Mouse (Mus musculus): ENCODE measurements around the gene Tcp1.
"Not testable (repeated sequence)": the region's sequence is repeated elsewhere in the genome, so short reads cannot be mapped to it uniquely, and the experiment has no call there.

The Tcp1 gene

DNA sequence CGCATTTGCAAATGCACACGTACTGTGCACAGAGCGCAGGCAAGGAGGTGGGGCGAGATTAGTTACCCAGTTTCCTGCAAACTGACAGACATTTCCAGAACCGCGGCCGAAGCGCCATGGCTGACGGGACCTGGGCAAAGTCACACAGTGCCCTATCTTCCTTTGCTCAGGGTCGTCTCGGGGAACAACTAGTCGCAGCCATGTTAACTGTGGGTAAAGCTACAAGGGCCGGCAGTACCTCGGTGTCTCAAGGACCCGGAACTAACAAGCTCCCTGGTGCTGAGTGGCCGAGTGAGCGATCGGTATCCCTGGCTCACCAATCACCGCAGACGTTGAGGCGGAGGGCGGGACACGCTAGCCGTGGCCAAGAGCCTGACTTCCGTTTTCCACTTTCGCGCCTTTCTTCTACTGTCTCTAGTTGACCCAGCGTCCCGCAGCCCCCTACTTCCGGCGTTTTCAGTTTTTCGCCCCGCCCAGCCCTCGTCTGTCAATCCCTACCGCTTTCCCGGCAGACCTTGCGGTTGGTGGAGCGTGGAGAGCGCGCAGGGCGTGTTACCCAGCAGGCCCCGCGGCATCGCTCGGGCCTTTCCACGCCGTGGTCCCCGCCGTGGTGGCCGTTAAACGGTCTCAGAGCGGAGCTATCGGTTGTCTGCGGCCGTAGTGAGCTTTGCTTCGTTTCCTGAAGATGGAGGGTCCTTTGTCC is 531 bp downstream of the Tcp1 start, which contains the start of gene Mrpl18:
Gene Mrpl18 (minus strand): TSS at position 465 of the 703 bp plus-strand sequence.
- peak; percentile 98 for DNase-seq (ENCODE audit: low spot score in 2 of 2)

DNA sequence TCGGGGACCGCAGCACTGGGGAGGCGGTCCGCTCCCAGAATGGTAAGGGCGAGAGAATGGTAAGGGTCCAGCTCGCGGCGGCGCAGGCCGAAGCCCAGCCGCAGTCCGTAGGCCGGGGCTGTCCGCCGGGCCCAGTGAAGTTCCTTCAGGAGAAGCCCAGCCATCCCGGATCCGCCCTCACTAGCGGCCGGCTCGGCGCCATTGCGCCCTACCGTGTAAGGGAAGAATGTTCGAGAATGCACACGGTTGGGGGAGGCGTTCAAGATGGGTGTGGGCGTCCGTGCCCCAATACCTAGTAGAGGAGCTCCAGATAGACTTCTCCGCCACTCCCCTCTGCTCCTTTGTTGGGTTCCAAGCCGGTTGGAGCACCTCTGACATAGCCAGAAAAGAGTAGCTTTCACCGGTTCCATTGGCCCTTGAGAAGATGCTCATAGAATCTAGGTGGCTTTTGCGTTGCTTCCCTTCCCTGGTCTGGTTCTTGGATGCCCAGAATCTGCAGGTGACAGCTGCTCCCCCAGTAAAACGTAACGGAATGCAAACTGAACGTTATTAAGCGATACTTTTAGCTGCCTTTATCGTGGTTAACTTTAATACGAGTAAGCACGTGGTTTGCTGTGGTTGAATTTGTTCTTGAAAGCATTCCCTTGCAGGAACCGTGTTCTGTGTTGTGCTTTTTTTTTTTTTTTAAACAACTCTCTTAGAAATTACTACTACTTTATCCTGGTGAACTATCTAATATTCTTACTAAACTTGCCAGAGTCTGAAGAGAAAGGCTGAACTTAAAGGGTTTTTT is 1.3 kb downstream of the Tcp1 start:
- DNase-seq (ENCODE audit: low spot score in 2 of 2) = peak; percentile 61 to 83

DNA sequence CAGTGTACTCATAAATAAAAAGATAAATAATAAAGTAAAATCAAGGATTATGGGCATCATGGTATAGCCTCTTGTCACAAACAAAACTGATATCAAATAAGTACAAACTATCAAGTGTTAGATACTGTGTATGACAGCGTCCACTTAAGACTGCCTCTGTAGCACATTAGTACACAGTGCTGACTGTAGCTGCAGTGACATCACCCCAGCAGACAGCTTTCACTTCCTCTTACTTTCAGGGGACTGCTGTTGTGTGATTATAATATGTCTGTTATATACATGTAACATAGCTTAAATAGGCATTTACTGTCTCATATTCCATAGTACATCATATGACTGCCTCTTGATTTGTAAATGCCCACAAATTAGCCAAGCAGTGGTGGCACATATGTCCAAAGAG is 5.6 kb downstream of the Tcp1 start:
- DNase-seq (ENCODE audit: low spot score in 2 of 2) = no peak

DNA sequence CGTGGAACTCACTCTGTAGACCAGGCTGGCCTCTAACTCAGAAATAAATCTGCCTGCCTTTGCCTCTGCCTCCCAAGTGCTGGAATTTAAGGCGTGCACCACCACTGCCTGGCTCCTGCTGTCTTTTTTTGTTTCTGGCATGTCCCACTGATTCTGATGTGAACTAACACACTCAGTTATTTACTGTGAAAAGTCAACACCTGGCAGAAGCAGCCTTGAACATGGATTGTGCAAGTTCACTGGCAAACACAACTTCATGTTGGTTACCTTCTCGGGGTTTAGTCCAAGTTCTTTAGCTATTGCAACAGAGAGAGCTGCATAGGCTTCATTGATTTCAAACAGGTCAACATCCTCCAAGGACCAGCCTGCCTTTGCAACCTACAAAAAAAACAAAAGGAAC is 9.5 kb downstream of the Tcp1 start:
- DNase-seq (ENCODE audit: low spot score in 2 of 2) = no peak

DNA sequence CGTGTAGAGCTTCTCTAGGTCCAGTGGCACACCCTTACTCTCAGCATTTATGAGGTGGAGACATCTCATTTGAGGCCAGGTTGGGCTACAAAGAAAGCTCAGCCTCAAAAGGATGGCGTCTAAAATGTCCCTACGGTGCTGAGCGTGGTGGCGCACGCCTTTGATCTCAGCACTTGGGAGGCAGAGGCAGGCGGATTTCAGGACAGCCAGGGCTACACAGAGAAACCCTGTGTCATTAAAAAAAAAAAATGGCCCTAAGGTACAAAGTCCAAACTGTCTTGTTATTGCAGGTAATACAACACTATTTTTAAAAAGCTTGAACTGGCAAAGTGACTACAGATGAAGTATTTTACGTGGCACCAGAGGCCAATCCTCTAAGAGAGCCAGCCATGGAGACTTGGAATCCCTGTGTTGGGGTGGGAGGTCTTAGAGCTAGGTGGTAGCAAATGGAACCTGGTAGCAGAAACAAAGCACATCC is 10.2 kb downstream of the Tcp1 start:
- DNase-seq (ENCODE audit: low spot score in 2 of 2) = no peak

DNA sequence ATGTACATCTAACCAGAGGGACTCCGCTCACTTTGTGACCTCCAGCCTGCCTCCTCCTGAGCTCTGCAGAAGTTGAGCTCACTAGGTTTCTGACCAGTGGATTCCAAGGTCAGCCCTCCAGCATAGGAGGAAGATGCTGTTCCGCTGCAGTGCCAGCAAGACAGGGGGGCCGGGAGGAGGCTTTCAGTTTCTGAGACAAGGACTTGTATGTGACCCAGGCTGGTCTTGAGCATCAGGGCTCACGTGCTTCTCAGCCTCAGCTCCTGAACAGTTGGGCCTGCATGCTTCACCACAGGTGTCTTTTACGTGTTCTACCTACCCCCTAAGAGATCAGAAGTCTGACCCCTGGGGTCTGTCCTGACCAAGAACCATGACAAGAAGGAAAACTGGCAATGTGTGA is 16.1 kb downstream of the Tcp1 start:
- DNase-seq (ENCODE audit: low spot score in 2 of 2) = not testable (repeated sequence)

DNA sequence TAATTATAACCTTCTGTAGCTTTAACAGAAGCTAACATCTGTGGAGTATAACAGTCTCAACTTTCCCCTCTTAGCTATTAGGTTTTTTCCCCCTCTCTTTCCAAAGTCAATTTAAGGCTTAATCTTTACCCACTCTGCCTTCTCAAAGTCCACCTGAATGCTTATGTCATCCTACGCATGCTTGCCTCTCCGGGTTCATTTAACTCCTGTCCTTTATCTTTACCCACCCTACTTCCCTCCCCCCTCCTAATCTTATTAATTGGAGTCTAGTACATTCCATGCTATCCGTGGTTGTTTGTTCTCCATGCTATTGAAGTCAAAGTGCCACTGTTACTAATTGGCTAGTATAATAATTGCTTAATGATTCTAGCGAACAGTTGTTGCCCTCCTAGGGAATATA is 20.2 kb downstream of the Tcp1 start:
- no peak for DNase-seq (ENCODE audit: low spot score in 2 of 2)

DNA sequence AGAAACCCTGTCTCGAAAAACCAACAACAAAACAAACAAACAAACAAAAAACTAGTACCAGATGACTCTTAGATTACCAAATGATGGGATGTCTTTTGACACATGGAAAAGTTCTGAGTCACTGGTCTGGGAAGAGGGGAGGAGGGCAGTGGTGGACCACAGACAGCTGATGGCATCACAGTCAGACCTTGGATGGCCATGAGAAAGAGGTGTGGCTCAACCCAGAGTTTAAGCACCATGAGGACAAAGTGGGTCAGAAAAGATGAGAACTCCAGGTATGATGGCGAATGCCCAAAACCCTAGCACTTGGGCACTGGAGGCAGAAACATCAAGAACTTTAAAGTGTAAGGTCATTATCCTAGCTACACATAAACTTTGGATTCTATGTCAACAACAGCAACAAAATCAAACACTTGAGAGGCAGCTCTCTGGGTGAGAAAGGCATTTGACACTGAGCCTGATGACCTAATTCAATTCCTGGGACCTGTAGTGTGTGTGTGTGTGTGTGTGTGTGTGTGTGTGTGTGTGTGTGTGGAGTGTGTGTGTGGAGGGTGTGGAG is 22.0 kb downstream of the Tcp1 start:
- DNase-seq (ENCODE audit: low spot score in 2 of 2) = no peak

DNA sequence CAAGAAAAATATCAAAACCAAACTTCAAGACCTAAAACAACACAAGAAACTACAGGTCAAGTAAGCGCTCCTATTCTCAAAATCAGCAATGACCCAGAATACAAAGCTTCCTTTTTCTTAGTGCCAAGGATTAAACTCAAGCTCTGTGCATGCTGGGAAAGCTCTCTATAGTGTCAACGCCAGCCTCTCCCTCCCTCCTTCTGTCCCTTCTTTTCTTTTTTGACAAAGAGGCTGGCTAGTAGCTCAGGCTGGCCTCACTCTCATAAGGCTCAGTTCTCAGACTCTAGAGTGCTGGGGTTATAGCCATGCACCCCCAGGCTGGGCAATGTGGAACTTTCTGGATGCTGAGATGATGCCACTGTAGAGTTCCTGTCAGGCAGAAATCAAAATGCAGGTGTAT is 22.6 kb downstream of the Tcp1 start:
- DNase-seq (ENCODE audit: low spot score in 2 of 2) = no peak

DNA sequence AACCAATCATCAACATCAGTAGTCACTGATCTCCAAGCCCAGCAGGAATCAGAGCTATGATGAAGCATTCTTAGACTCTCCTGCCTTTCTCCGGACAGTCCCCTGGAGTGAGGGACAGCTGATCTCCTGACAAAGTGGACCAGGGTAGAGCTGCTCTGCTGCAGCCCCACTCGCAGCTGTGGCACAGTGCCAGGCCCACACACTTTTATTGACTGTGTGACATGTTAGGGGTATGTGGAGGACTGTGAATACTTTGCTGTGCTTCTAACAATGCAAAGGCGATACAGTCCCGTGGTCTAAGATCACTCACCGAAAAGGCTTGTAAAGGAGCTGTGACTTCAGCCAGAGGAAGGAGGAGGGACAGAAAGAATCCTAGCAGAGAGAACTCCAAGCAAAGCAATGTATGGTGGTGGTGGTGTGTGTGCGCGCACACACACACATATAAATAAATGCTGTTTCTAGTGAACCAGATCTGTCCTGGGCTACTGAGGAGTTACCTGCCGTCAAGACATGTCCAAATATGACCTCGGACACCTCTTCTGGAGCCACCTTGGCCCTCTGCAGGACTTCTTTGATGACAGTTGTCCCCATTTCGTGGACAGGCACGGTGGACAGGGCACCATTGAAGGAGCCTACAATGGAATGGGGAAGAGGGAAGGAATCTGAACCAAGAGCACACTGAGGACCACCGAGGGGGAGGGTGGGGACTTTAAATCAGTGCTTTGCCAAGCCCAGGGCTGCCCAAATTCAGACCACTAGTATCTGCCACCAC is 24.1 kb downstream of the Tcp1 start:
- DNase-seq (ENCODE audit: low spot score in 2 of 2) = not testable (repeated sequence)

DNA sequence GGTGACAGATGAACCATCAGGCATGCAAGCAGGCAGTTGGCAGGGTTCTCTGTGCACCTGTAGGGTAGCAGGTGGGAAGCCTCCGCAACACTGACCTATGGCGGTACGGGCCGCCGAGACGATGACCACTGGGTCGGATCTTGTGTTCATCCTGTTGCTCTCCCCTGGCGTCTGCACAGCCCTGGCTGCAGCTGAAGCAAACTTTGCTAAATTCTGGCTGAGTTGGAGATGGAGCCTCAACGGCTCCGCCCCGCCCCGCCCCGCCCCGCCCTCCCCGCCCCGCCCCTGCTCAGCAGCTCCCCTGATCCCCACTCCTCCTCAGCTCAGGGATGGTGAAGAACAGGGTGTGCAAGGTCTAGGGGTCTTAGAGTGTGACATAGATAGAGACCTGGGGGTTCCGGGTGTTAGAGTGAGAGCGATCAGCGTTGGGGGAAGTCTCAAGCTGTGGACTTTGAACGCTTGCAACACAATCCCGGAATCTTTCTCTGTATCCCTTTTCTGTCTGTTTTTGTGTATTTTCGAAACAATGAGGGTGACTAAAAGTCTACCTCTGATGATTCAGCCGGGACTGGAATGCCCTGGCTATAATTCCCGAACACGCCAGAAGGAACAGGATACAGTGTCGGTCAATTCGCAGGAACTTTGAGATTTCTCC is 24.8 kb downstream of the Tcp1 start, which contains the start of gene Acat3:
Gene Acat3 (minus strand): TSS at position 450 of the 655 bp plus-strand sequence.
- no peak for DNase-seq (ENCODE audit: low spot score in 2 of 2)

DNA sequence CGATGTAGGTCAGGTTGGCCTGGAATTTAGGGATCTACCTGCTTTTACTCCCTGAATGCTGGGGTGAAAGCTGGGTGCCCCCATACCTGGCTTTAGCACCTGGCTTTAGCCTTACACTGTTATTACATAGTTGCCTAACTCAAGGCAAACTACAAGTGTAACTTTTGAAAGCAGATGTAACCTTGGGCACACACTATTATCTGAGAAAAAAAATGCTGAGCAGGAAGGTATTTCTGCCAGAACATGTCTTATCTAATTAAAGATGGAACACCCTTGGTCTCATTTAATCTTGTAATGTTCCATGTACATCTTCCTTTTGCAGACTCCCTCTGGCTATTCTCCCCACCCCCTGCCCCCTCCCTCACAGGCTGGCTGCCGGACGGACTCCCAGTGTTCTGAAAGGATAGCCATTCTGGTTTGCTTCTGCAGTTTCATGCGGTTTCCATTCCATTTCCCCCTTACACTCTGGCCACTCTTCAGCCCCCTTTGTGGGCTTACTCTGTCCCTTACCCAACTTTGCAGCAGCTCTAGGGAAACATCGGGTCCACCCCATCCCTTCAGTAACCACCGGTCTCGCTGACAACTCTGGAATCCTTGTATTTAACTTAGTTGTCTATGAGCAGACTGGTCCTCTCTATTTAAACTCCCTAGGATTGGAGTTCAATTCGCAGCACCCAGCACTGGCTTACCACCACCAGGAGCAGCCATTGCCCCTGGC is 26.2 kb downstream of the Tcp1 start:
- no peak for DNase-seq (ENCODE audit: low spot score in 2 of 2)

DNA sequence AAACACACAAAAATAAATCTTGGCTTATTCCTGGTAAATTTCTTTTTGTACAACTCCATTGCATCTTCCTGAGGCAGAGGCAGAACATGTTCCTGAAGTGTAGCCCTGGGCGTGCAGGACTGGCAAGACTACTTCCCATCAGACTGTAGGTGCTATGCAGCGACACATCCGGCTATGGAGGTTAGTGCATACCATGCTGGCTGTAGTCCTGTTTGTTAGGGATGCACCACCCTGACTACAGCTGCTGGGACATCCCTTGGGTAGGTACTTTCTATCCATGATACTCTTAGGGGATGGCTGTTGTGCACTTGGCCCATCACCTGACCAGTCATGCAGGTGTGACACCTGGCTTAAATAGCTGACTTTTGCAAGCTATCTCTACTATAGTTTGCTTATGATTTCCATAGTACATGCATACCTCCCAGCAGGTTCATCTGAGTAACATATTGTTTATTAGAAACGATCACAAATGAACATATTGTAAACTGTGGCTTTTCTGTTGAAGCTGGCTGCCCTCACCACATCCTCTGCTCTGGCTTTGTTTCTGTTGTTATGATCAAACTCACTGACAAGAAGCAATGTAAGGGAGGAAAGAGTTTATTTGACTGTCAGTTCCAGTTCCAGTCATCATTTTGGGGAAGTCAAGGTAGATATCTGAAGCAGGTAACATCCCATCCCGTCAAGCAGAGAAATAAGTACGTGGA is 27.1 kb downstream of the Tcp1 start:
- DNase-seq (ENCODE audit: low spot score in 2 of 2) = no peak

DNA sequence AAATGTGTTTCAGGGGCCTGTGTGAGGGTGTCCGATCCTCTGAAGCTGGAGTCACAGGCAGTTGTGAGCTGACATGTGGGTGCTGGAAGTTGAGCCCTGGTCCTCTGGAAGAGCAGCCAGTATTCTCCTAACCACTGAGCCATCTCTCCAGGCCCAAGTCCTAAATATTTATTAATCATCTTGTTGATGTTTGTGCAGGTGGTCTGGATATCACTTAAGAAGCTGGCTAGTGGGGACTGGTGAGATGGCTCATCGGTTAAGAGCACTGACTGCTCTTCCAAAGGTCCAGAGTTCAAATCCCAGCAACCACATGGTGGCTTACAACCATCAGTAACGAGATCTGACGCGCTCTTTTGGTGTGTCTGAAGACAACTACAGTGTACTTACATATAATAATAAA is 34.2 kb downstream of the Tcp1 start:
- peak in 1 of 2 experiments; percentile 14 for DNase-seq (ENCODE audit: low spot score in 2 of 2)

DNA sequence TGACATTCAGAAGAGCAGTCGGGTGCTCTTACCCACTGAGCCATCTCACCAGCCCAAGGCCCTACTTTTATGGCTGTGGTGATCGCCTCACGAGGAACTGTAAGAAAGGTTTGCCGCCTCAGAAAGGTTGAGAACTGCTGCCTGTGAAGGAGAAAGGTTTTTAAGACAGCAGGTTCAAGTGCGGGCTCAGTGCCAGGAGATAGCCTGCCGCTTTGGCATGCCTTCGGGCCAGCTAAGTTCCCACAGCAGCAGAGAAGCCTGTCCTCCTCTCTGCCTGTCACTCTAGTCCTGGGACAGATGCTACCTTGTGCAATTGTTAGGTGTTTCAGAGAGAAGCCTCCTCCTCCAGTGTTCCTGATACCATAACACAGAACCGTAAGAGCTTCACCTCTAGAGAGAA is 41.2 kb downstream of the Tcp1 start:
- DNase-seq (ENCODE audit: low spot score in 2 of 2) = peak in 1 of 2 experiments; percentile 43

DNA sequence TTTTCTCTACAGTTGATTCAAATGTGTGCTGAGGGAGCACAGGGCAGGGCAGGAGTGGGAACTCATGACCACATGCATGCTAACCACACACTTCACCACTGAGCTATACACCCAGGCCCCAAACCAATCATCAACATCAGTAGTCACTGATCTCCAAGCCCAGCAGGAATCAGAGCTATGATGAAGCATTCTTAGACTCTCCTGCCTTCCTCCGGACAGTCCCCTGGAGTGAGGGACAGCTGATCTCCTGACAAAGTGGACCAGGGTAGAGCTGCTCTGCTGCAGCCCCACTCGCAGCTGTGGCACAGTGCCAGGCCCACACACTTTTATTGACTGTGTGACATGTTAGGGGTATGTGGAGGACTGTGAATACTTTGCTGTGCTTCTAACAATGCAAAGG is 43.9 kb downstream of the Tcp1 start:
- peak in 1 of 2 experiments; percentile 51 for DNase-seq (ENCODE audit: low spot score in 2 of 2)

DNA sequence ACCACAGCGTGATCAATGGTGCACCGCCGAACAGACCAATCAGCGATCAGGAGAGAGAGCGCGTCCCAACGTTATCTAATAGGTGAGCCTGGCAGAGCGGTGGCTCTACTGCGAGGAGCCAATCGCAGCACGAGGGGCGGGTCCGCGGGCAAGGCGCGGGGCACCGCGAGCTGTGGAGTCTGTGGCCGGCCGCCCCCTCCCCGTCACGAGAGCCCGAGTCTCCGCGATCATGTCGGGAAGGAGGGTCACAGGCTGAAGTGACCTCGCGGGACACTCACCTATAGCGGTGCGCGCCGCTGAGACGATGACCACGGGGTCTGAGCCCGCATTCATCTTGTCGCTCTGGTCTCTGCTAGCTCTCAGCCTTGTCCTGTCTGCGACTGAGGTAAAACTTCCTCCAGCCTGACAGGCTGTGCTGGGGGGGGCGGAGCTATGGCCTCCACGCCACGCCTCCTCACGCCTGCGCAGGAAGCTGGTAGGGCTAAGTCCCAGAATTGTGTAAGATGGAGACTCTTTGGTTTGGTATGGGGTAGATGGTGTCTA is 44.9 kb downstream of the Tcp1 start, which contains the start of gene Acat2:
Gene Acat2 (minus strand): TSS at position 417 of the 543 bp plus-strand sequence.
- DNase-seq (ENCODE audit: low spot score in 2 of 2) = peak; percentile 95 to 96

DNA sequence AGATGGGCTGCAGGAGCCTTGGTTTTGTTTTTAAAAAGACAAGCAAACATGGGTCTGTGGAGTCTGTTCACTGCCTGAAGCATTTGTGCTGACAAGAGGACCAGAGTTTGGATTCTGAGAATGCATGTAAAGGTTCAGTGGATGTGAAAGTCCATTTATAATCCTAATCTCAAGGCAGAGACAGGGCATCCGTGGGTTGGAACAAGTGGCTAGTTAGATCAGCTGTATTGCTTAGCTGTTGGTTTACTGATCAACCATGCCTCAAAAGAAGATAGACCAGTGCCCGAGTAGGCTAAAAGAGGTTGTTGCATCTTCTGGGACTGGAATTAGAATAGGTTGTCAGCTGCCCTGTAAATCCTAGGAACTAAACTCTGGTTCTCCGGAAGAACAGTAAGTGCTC is 48.0 kb downstream of the Tcp1 start:
- DNase-seq (ENCODE audit: low spot score in 2 of 2) = no peak

DNA sequence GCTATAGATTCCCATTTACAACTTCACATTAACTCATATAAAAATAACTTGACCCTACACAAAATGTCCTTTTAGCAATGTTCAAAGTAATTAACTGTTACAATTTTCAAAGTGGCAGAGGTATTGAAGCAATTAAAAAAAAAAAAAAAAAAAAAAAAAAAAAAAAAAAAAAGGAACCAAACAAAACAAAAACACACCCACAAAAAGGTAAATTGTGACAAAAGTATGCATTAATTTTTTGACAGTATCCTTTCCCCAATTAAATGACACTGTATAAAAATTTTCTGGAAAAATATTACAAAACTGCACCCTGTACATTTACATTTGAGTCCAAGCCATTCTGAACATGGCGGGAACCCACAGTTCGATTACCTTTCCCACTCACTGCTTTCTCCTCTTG is 51.7 kb downstream of the Tcp1 start:
- no peak for DNase-seq (ENCODE audit: low spot score in 2 of 2)

DNA sequence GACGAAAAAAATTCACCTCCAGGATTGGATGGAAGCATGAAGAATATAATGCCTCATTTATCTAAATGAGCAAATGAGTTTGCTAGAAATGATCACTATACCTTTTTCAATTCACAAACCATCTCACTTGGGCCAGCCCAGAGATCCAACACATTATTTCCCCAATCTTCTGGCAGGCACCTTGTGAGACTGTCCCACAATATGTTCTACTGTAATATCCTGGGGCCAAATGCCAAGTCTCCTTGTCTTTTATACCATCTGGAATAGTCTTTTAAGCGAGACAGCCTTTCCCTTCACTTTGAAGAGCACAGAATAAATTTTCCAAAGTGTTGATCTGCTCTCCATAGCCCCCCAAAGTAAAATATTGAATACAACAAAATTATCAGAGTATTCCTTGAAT is 58.4 kb downstream of the Tcp1 start:
- DNase-seq (ENCODE audit: low spot score in 2 of 2) = no peak
